Mouse (Mus musculus) thymus, adult 2 months (tissue): Measurements from ENCODE around the gene Nsl1. TPM values are rescaled to one million over a fixed set of nuclear protein-coding genes. Genes with fewer than 3 reads are reported as not detected.

ENCODE experiments used
- DNase-seq: peaks from one replicate; pipeline ENCODE4 v3.0.0; 2021
- H3K27ac ChIP-seq: fragments of 200-500 bp; 2 replicates; pipeline ENCODE4 v1.5.1; 2012; ENCODE audit warnings: low read length, control low read depth; ENCODE audit not compliant: control insufficient read depth, insufficient read depth
- H3K27me3 ChIP-seq: fragments of 200-500 bp; 2 replicates; pipeline ENCODE4 v1.6.1; 2012; ENCODE audit warnings: mild to moderate bottlenecking, low read length, moderate library complexity, mixed read lengths; ENCODE audit not compliant: control insufficient read depth, insufficient read depth
- H3K36me3 ChIP-seq: fragments of 200-500 bp; 2 replicates; pipeline ENCODE4 v1.6.1; 2012; ENCODE audit warnings: mild to moderate bottlenecking, low read length, moderate library complexity; ENCODE audit not compliant: control insufficient read depth, insufficient read depth
- H3K4me1 ChIP-seq: fragments of 200-500 bp; replicated peaks from 2 replicates; pipeline ENCODE4 v1.6.1; 2012; ENCODE audit warnings: low read length; ENCODE audit not compliant: control insufficient read depth, insufficient read depth
- H3K4me3 ChIP-seq: fragments of 200-500 bp; 2 replicates; pipeline ENCODE4 v1.5.1; 2012; ENCODE audit warnings: mild to moderate bottlenecking, low read length, control low read depth, moderate library complexity; ENCODE audit not compliant: control insufficient read depth, insufficient read depth
- CTCF ChIP-seq: fragments of 200-500 bp; IDR thresholded peaks from 2 replicates; pipeline ENCODE4 v1.5.1; 2012; ENCODE audit warnings: mild to moderate bottlenecking, control low read depth, low read length, moderate library complexity, borderline replicate concordance; ENCODE audit not compliant: control insufficient read depth, poor library complexity, insufficient read depth; ENCODE audit errors: extremely low read depth
- POLR2A ChIP-seq: fragments of 200-500 bp; IDR thresholded peaks from 2 replicates; pipeline ENCODE4 v1.6.1; 2012; ENCODE audit warnings: mild to moderate bottlenecking, low read length, control low read depth, moderate library complexity; ENCODE audit not compliant: control insufficient read depth, poor library complexity, insufficient read depth; ENCODE audit errors: extremely low read depth
- WGBS: fragments of 180-500 bp; shearing (Covaris S2); methylation state at CpG from one replicate; pipeline ENCODE4 v1.1.7; 2018; 5-methylcytosine and 5-hydroxymethylcytosine counted together
- polyA plus RNA-seq: library from polyadenylated mRNA; depleted of rRNA; stranded (reverse); fragments of >200 nt; gene quantifications from 2 replicates; pipeline ENCODE4 v1.2.3, GENCODE M21; 2012

Nsl1 gene
- polyA plus RNA-seq, 1 experiment: 8.1 TPM

DNA sequence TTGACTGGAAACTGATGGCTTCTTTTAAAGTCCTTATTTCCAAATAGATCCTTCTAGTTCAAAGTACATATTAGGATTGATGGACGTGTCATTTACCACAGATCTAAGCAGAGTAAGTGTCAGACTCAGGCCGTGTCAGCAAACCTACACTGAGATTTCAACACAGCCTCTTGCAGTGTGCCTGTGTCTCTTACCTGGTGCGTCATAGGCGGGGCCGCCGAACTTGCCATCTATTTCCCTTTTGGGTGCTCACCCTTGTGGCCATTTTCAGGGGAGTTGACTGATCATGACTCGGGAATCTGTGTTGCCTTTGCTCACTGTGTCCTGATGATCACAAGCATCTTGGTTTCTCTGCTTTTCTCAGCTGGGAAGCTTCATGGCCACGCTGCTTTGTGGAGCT lies 20.4 kb downstream of the Nsl1 start:
- Histone ChIP-seq H3K36me3 (peaks cover 19% of the 10 kb centered on the region; the same call in 1 of the 2 replicates), H3K4me3 (no peak overlapping the region)
- WGBS: 94% methylated on average over 8 of the region's 8 CpGs

DNA sequence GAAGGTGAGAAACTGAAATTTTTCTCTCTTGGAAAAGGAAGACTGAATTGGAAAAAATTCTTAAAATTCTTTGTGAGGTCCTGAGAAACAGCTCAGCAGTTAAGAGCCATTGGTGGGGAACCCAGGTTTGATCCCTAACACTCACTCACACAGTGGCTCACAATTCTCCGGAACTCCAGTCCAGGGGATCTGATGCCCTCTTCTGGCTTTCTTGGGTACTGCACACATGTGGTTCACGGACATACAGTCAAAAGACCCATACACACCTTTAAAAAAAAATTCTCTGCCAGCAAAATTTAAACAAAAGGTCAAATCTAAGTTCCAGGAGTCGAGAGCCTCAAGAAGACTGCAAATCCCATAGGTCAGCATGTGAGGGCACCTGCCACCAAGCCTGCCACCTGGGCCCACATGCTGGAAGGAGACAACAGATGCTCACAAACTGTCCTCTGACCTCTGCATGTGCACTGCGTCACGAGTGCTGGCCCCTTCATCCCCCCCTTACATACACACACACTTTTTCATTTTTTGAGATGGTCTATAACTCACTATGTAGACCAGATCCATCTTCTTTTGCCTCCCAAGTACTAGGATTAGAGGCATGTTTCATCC lies 22.2 kb downstream of the Nsl1 start:
- H3K27ac ChIP-seq: no peak overlapping the region
- H3K4me3 ChIP-seq: no peak overlapping the region

More for the DNA sequence above, 20.4 kb downstream of the Nsl1 start:
- no peak for DNase-seq
- no peak for TF ChIP-seq CTCF
- TF ChIP-seq POLR2A: no peak
- H3K27me3 ChIP-seq: no peaks in the 10 kb centered on the region
- H3K27ac ChIP-seq: no peak overlapping the region
- no peaks in the 10 kb centered on the region for H3K4me1 ChIP-seq

DNA sequence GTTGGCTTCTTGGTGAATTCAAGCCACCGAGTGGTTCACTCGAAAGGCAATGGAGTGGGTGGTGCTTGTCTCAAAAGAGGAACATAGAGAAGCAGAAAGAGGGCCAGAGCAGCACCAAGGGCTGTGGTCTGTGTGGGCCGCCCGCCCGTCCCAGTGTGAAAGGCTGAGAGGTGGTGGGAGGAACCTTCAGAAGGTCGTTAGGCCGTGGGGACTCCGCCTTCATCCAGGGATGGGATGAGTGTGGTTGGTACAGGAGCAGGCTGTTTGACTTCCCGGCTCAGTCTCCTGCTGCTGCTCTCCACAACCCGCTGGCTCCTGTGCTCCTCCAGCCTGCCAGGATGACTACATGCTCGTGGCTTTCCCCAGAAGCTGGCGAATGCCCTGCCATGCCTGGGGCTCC lies 22.8 kb downstream of the Nsl1 start:
- no peak for DNase-seq
- H3K27ac ChIP-seq: no peak overlapping the region
- no peak overlapping the region for H3K4me3 ChIP-seq
- H3K27me3 ChIP-seq: no peaks in the 10 kb centered on the region
- no peak for TF ChIP-seq CTCF
- TF ChIP-seq POLR2A: no peak
- 47% methylated on average over 12 of the region's 12 CpGs for WGBS
- H3K36me3 ChIP-seq: peaks cover 16% of the 10 kb centered on the region; the same call in 1 of the 2 replicates
- no peaks in the 10 kb centered on the region for H3K4me1 ChIP-seq

More for the DNA sequence above, 22.2 kb downstream of the Nsl1 start:
- no peaks in the 10 kb centered on the region for H3K27me3 ChIP-seq
- no peaks in the 10 kb centered on the region for H3K4me1 ChIP-seq
- H3K36me3 ChIP-seq: peaks cover 19% of the 10 kb centered on the region; the same call in 1 of the 2 replicates
- 74% methylated on average over 5 of the region's 5 CpGs for WGBS
- peak; percentile 60 for DNase-seq
- TF ChIP-seq POLR2A: no peak
- no peak for TF ChIP-seq CTCF

DNA sequence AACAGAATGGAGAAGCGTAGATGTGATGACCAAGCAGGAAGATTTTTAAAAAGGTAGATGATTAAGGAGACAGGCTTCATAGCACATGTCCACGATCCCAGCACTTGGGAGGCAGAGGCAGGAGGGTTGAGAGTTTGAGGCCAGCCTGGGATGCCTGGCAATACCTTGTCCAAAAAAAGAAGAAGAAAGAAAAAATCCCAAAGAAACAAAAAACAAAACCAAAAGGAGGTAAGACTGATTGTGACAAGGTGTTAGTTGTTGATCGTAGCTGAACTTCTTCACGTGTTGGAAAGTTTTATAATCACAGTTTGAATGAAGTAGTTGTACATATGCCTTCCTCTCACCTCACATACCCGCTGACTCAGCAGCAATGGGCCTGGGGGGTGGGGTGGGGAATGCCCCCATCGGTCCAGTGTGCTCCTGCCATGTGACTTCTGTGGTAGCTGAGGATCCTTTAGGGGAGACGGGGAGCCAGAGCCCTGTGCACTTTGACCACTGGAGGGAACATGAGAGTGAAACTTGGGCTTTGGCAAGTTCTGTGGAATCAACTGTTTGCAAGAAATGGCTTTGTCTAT lies 23.6 kb downstream of the Nsl1 start:
- Histone ChIP-seq H3K4me1 (no peaks in the 10 kb centered on the region), H3K36me3 (peaks cover 12% of the 10 kb centered on the region; the same call in 1 of the 2 replicates), H3K27ac (no peak overlapping the region), H3K27me3 (no peaks in the 10 kb centered on the region), H3K4me3 (no peak overlapping the region)
- DNase-seq: no peak
- TF ChIP-seq POLR2A (no peak), CTCF (no peak)
- WGBS: 60% methylated on average over 7 of the region's 7 CpGs

DNA sequence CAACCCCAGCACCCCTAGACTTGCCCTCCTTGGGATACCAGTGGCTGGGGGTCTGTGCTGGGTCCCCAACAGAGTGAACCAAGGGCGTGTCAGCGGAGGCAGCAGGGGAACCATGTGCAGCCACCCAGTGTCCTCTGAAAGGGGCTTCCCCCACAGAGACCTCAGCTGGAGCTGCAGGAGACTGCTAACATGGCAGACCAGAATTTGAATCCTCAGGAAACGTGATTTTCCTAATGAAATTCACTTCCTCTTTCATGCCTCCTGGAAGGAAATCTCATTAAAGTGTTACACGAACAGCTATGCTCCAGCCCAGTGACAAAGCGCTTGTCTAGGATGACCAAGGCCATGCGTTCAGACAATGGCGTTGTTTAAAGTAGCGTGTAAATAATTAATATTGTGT lies 24.1 kb downstream of the Nsl1 start:
- H3K27ac ChIP-seq: no peak overlapping the region
- WGBS: 91% methylated on average over 8 of the region's 8 CpGs
- H3K4me3 ChIP-seq: no peak overlapping the region
- DNase-seq: no peak
- TF ChIP-seq POLR2A (no peak), CTCF (no peak)
- no peaks in the 10 kb centered on the region for H3K4me1 ChIP-seq
- H3K27me3 ChIP-seq: no peaks in the 10 kb centered on the region
- peaks cover 6% of the 10 kb centered on the region; the same call in 1 of the 2 replicates for H3K36me3 ChIP-seq

DNA sequence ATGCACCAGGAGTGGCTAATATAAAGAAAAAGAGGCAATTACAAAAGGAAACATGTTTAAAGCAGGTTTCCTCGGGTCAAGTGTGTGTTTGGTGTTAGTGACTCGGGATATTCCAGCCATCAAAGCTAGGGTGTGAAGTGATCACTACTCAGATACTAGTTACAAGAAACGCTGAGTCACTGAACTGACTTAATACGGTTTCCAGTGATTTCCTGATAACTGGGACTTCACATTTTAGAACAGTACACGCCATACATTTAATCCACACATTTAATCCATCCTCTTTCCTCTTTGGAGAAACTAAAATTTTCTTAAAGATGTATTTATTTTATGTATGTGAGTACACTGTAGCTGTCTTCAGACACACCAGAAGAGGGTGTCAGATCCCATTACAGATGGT lies 25.1 kb downstream of the Nsl1 start:
- TF ChIP-seq POLR2A: no peak
- TF ChIP-seq CTCF: no peak
- DNase-seq: no peak
- 41% methylated on average over 5 of the region's 5 CpGs for whole genome bisulfite sequencing
- H3K4me3 ChIP-seq: no peak overlapping the region
- no peaks in the 10 kb centered on the region for H3K36me3 ChIP-seq
- no peak overlapping the region for H3K27ac ChIP-seq
- no peaks in the 10 kb centered on the region for H3K4me1 ChIP-seq
- no peaks in the 10 kb centered on the region for H3K27me3 ChIP-seq
